Mouse (Mus musculus): ENCODE measurements around the gene Apmap.

Apmap gene

GRCm38 (mm10) chr2:150608087-150608799 lies at the start of gene Apmap:
Gene Apmap, minus strand, starts transcription at chr2:150608567.
- peak; percentile 99 for DNase-seq

DNA sequence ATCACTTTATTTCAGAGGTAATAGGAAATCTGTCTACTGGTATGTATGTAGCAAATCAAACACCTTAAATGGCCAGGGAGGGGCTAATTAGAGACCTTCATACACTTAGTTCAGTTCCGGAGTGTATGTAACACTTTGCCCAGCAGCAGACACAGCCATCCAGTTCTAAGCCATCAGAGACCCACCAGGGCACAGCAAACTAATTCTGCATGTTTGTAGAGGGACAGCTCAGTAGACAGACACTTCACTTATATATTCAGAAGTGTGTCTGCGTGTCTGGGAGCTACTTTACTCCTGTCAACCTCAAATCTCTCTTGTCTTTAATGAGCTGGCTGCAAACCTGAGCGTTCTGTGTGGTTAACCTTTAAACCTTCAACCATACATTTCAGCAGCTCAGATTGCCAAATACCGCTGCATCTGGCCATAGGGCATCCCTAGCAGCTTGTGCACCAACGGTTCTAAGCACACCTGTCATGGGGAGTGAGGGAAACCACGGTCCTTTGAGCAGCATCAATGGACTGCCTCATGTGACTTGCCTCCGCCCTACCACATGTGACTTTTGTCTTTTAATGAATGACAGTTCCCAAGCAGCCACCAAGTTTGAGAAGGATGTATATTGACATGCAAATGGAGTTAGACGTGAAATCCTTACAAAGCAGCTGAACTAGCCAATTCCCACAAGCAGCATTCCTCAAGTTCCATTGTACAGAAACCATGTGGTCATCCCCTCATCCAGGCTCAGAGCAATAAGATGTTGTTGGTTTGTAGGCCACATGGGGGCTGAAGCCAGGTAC lies 48.8 kb upstream of the Apmap start:
- DNase-seq = no peak

GRCm38 (mm10) chr2:150656112-150656511 lies 47.7 kb upstream of the Apmap start:
- DNase-seq = no peak

DNA sequence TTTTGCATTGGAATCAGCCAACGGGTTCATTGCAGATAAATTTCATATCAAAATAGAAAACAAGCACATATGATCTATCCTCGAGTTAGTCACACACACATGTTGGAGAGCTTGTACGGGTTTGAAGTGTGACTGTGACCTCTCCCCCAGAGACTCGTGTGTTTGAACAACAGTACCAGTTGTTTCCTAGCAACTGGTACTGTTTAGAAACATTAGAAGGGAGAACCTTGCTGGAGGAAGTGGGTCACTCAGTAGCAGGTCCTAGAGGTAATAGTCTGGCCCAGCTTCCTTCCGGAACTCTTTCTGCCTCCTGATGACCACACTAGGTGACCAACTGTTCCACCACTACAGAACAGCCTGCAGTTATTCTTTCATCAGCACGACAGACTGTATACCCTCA lies 46.9 kb upstream of the Apmap start:
- no peak for DNase-seq

GRCm38 (mm10) chr2:150654814-150655213 lies 46.4 kb upstream of the Apmap start:
- peak; percentile 34 for DNase-seq

DNA sequence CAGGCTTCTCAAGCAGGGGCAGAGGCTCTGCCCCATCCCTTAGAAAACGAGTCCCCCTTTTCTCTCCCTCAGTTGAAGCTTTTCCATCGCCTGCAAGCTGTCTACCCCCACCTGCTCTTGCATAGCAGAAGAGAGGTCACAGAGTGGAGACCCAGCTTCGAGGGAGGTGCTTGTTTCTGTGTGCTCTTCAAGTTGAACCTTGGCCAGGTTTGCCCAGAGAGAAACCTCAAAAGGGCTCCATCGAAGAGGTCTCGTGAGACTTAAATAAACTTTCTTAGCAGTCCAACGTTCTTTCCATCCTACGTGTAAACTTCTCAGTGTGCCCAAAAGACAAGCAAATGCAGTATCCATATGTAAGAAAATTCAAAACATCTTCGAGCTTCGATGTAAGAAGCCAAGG lies 43.0 kb upstream of the Apmap start:
- DNase-seq = no peak

DNA sequence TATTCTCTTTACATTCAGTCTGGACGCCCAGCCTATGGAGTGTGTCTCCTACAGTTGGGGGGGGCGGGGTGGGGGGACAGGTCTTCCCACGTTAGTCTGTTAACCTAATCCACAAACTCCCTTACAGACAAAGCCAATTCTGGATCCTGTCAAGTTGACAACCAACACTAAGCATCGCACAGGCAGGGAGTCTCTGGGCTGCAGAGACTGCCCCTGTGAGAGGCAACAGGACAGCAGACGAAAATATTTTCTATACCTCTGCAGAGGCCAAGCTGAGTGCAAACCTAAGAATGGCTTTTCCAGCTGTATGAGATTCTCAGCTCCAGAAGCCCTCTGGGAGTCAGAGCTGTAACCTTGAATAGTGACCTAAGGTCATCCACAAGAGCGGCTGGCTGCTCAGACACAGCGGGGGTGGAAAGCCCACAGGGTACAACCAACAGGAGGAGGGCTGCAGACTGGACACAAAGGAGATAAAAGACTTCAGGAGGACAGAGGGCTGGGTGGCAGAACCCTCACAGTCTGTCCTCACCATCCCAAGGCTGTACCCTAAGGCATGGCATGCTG lies 42.2 kb upstream of the Apmap start:
- no peak for DNase-seq

DNA sequence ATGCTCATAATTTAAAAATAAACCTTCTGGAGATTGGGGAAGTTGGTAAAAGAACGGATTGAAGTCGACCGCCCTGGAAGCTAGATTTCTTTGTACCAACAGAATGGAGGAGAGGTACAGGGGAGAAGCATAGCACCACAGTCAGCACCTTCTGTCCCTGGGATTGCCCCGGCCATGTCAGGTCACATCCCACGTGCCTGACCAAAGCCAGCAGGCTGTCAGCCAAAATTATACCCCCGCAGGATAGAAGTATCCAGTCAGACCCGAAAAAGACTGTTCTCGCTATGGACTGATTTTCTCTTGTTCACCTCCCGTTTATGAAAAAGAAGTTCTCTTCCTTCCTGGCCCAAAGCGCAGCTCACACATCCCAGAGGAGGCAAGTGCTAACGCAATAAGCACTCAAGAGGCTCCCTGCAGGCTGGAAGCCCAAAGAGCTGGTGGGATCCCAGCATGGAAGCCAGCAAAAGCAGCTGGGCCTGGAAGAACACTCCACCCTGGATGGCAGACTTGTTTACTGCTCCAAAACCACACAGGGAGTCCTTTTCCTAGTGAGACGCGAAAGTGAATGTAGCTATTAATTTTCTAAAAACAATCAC lies 40.0 kb upstream of the Apmap start:
- no peak for DNase-seq

GRCm38 (mm10) chr2:150647681-150648299 lies 39.4 kb upstream of the Apmap start:
- DNase-seq = no peak

- DNase-seq = no peak
These were observed 38.2 kb upstream of the Apmap start for GRCm38 (mm10) chr2:150646411-150647121.

GRCm38 (mm10) chr2:150645225-150645624 lies 36.9 kb upstream of the Apmap start:
- DNase-seq = no peak

- no peak for DNase-seq
These were observed 35.5 kb upstream of the Apmap start for GRCm38 (mm10) chr2:150643726-150644415.

GRCm38 (mm10) chr2:150643166-150643565 lies 34.8 kb upstream of the Apmap start:
- DNase-seq = no peak

GRCm38 (mm10) chr2:150638370-150638733 lies 30.0 kb upstream of the Apmap start:
- no peak for DNase-seq

DNA sequence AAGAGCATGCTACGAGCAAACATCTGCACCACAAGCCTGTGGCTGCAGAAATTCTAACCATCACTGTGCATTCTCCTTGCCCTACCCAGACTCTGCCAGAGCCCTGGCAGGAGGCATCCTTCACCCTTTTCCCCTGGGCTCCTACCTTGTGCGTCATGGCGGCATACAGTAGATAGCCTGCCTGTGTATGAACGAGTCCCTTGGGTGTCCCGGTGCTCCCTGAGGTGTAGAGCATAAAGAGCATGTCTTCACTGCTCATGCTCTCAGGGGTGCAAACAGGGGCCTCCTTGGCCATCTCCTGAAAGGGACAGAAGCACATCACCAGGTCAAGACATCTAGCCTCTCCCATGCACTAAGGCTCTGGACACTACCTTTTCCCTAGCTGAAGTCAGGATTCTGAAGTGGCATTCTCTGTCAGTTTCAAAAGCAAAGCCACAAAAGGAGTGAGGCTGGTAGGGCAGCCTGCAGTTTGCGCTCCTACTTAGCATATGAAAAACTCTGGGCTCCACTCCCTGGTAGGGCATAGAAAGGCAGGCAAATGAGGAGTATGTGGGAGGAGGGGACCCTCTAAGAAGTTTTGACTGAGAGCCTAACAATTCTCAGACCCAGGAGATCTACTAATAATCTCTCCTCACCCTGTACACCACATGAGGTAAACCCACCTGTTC lies 29.5 kb upstream of the Apmap start:
- DNase-seq = no peak

DNA sequence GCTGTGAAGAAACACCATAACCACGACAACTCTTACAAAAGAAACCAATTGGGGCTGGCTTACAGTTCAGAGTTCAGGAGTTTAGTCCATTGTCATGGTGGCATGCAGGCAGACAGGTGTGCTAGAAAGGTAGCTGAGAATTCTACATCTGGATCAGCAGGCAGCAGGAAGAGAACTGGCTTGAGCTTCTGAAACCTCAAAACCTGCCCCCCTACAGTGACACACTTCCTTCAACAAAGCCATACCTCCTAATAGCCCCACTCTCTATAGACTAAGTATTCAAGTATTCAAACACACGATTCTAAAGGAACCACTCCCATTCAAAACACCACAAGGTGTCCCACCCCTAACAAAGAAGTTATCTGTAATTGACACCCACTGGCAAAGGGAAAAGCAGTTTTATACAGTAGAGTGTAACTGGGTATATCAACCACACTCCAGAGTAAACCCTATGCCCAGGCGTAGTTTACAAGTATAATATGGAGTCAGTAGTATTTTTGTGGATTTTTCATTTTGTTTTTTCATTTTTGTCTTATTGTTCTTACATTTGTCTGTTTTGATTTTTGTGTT lies 27.6 kb upstream of the Apmap start:
- DNase-seq = no peak

DNA sequence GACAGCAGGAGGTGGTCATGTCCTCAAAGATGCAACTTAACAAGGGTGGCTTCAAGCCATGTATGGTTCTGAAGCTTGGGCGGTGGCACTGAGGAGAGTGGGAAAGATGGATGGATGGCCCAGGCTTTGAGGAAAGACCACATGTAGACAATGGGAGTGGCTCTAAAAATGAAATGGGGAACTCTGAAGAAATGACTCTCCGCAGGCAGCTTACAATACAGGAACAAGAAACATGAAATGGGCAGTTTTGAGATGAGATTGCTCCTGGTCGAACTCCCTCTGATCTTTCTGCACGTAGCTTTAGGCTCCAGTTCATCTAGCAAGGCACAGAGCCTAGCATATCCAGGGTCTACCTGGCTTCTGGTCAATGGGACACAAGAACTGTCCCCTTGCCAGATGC lies 20.9 kb upstream of the Apmap start:
- DNase-seq = no peak

- no peak for DNase-seq
These were observed 18.8 kb upstream of the Apmap start for GRCm38 (mm10) chr2:150627140-150627539.

DNA sequence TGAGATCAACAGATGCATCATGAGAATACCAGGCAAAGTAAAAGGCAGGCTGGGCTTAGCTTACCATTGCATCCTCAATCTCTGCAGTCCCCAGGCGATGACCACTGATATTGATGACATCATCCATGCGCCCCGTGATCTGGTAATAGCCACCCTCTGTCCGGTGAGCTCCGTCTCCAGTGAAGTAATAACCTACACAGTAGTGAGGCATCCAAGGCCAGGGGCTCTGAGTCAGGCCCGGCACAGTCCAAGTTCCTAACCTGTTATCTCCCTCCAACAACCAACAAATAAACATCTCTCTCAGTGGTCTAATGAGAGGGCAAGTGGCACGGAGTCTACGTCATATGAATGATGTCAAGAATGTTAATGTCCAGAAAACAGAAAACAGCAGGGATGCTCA lies 16.6 kb upstream of the Apmap start:
- DNase-seq = no peak

GRCm38 (mm10) chr2:150623957-150624356 lies 15.6 kb upstream of the Apmap start:
- no peak for DNase-seq

- no peak for DNase-seq
These were observed 13.3 kb upstream of the Apmap start for GRCm38 (mm10) chr2:150621698-150622097.
